Mouse (Mus musculus) lung, embryonic 14.5 days (tissue): ENCODE results near the gene Wnk2. TPM values are rescaled to one million over a fixed set of nuclear protein-coding genes. Genes with fewer than 3 reads are reported as not detected.

Experiments used
- ATAC-seq: fragments of 200-750 bp; cut with Nextera tagmentation; 2 replicates; pipeline ENCODE4 v1.8.0; 2017; ENCODE audit warnings: mild to moderate bottlenecking, moderate TSS enrichment, moderate library complexity; ENCODE audit not compliant: insufficient read depth
- DNase-seq: peaks from one replicate; pipeline ENCODE4 v3.0.0-alpha.2; 2015
- H3K27ac ChIP-seq: fragments of 300-500 bp; sonication (generic); 2 replicates; pipeline ENCODE4 v1.5.1; 2014; ENCODE audit warnings: low read depth, mild to moderate bottlenecking, moderate library complexity
- H3K27me3 ChIP-seq: fragments of 300-500 bp; sonication (generic); 2 replicates; pipeline ENCODE4 v1.6.1; 2014; ENCODE audit warnings: low read length, control low read depth; ENCODE audit not compliant: insufficient read depth
- H3K36me3 ChIP-seq: fragments of 300-500 bp; sonication (generic); 2 replicates; pipeline ENCODE4 v1.6.1; 2014; ENCODE audit warnings: control low read depth; ENCODE audit not compliant: insufficient read depth
- H3K4me1 ChIP-seq: fragments of 300-500 bp; sonication (generic); 2 replicates; pipeline ENCODE4 v1.6.1; 2014; ENCODE audit warnings: antibody characterized with exemption, control low read depth; ENCODE audit not compliant: insufficient read depth
- H3K4me2 ChIP-seq: fragments of 300-500 bp; sonication (generic); 2 replicates; pipeline ENCODE4 v1.6.1; 2014; ENCODE audit warnings: mild to moderate bottlenecking
- H3K4me3 ChIP-seq: fragments of 300-500 bp; sonication (generic); 2 replicates; pipeline ENCODE4 v1.5.1; 2014; ENCODE audit warnings: low read depth, low read length
- H3K9ac ChIP-seq: fragments of 300-500 bp; sonication (generic); 2 replicates; pipeline ENCODE4 v1.6.1; 2014
- H3K9me3 ChIP-seq: fragments of 300-500 bp; sonication (generic); 2 replicates; pipeline ENCODE4 v1.6.1; 2016; ENCODE audit warnings: low read depth, low read length, control low read depth
- CTCF ChIP-seq: IDR thresholded peaks from 2 replicates; pipeline ENCODE4 v1.5.1; 2016; ENCODE audit warnings: antibody characterized with exemption, low read depth
- WGBS: fragments of 180-500 bp; shearing (Covaris S2); extraction: QIAGEN DNeasy Blood & Tissue Kit; methylation state at CpG from one replicate; pipeline ENCODE4 v1.1.7; 2014; 5-methylcytosine and 5-hydroxymethylcytosine counted together
- polyA plus RNA-seq: library from polyadenylated mRNA; unstranded; fragments of >200 nt; fragmentation: Nextera tagmentation; extraction: Ambion mirVana; gene quantifications from 2 replicates; pipeline ENCODE4 v1.2.1, GENCODE M21; 2014

The Wnk2 gene
- polyA plus RNA-seq, 1 experiment from 2014 or later = 1.8 TPM

- WGBS = under 1% methylated on average over 78 of the region's 87 CpGs
Observed at GRCm38 (mm10) chr13:49187288-49188218, 39.7 kb upstream of the Wnk2 start, which contains the start of gene Ninj1. Gene Ninj1 (plus strand): TSS chr13:49187485.

DNA sequence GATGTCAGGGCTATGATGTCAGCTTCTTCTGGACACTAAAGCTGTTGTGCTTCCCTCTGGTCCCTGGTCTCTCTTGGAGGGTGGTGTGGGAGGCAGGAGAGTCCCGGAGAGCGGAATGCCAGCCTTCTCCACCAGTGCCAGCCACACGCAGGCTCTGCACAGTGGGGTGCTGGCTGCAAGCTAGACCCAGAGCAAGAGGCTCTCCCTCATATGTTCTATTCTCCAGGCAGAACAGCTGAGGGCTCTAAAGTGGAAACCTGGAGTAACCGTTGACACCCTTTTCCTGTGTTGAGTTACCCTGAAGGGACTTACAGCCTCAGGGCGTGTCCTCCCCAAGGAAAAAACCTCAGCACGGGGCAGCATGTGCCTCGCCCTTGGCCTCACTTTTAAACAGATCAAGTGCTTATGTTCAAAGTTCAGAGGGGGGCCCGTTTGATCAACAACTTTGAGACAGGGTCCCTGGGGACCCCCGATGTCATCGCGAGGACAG, 39.0 kb upstream of the Wnk2 start:
- 19% methylated on average over 11 of the region's 11 CpGs for WGBS
- H3K36me3 ChIP-seq = no peaks in the 10 kb centered on the region
- peak overlapping the region; percentile 26; the same call in 1 of the 2 replicates for H3K27ac ChIP-seq
- ATAC-seq (0 out of 2 replicates have a peak, but pooled peaks have one; percentile 13), DNase-seq (no peak)
- peak overlapping the region; percentile 56 for H3K9ac ChIP-seq
- H3K9me3 ChIP-seq = no peaks in the 10 kb centered on the region
- peaks cover 13% of the 10 kb centered on the region; the same call in 1 of the 2 replicates for H3K4me1 ChIP-seq
- TF ChIP-seq CTCF = no peak
- H3K27me3 ChIP-seq = no peaks in the 10 kb centered on the region
- peak overlapping the region; percentile 78; the same call in 1 of the 2 replicates for H3K4me3 ChIP-seq
- peak overlapping the region; percentile 100 for H3K4me2 ChIP-seq

More at GRCm38 (mm10) chr13:49187288-49188218, 39.7 kb upstream of the Wnk2 start, which contains the start of gene Ninj1:
- peak; percentile 92 for ATAC-seq
- DNase-seq = peak; percentile 91
- Histone ChIP-seq H3K27me3 (no peaks in the 10 kb centered on the region), H3K36me3 (no peaks in the 10 kb centered on the region), H3K4me3 (peak within 1 kb of the TSS; percentile 78), H3K27ac (peak within 1 kb of the TSS; percentile 30; the same call in 1 of the 2 replicates), H3K4me2 (peak within 1 kb of the TSS; percentile 100), H3K9ac (peak within 1 kb of the TSS; percentile 69), H3K9me3 (no peaks in the 10 kb centered on the region), H3K4me1 (peaks cover 13% of the 10 kb centered on the region; the same call in 1 of the 2 replicates)
- no peak for TF ChIP-seq CTCF

DNA sequence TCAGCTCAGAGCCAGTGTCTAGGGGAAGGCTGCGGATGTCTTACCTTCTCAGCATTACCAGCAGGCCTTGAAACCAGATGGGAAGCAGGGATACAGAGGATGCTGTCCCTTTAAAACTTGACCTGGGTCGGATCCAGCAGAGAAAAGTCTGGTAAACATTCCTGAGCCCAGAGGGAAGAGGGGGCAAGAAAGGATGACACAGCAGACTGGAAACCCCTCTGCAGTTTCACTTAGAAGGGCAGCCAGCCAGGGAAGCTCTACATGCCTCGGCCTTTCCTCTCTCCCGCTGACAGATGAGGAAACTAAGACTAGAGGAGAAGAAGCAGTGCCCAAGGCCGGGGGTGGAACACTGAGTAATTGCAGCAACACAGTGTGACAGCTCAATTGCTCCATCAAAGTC, 35.8 kb upstream of the Wnk2 start:
- no peak overlapping the region for H3K27ac ChIP-seq
- no peaks in the 10 kb centered on the region for H3K36me3 ChIP-seq
- H3K4me1 ChIP-seq = peaks cover 18% of the 10 kb centered on the region; the same call in 1 of the 2 replicates
- WGBS = 42% methylated on average over 5 of the region's 5 CpGs
- TF ChIP-seq CTCF = no peak
- H3K9ac ChIP-seq = no peak overlapping the region
- ATAC-seq = no peak
- peak; percentile 60 for DNase-seq
- H3K4me3 ChIP-seq = no peak overlapping the region
- no peaks in the 10 kb centered on the region for H3K9me3 ChIP-seq
- H3K4me2 ChIP-seq = no peak overlapping the region
- no peaks in the 10 kb centered on the region for H3K27me3 ChIP-seq

- no peak for TF ChIP-seq CTCF
- Histone ChIP-seq H3K4me3 (no peak overlapping the region), H3K9ac (no peak overlapping the region), H3K4me2 (no peak overlapping the region), H3K27me3 (no peaks in the 10 kb centered on the region), H3K4me1 (peaks cover 14% of the 10 kb centered on the region; the same call in 1 of the 2 replicates), H3K27ac (no peak overlapping the region), H3K9me3 (no peaks in the 10 kb centered on the region), H3K36me3 (no peaks in the 10 kb centered on the region)
- no peak for DNase-seq
- WGBS = 50% methylated on average over 5 of the region's 5 CpGs
- no peak for ATAC-seq
Observed at GRCm38 (mm10) chr13:49183161-49183560, 35.3 kb upstream of the Wnk2 start.

GRCm38 (mm10) chr13:49181411-49181984, 33.7 kb upstream of the Wnk2 start:
- no peak overlapping the region for H3K9ac ChIP-seq
- no peak for TF ChIP-seq CTCF
- H3K4me2 ChIP-seq = no peak overlapping the region
- H3K36me3 ChIP-seq = no peaks in the 10 kb centered on the region
- H3K9me3 ChIP-seq = no peaks in the 10 kb centered on the region
- peaks cover 4% of the 10 kb centered on the region; the same call in 1 of the 2 replicates for H3K4me1 ChIP-seq
- no peaks in the 10 kb centered on the region for H3K27me3 ChIP-seq
- H3K4me3 ChIP-seq = no peak overlapping the region
- no peak overlapping the region for H3K27ac ChIP-seq
- DNase-seq (no peak), ATAC-seq (no peak)
- 76% methylated on average over 3 of the region's 3 CpGs for WGBS

DNA sequence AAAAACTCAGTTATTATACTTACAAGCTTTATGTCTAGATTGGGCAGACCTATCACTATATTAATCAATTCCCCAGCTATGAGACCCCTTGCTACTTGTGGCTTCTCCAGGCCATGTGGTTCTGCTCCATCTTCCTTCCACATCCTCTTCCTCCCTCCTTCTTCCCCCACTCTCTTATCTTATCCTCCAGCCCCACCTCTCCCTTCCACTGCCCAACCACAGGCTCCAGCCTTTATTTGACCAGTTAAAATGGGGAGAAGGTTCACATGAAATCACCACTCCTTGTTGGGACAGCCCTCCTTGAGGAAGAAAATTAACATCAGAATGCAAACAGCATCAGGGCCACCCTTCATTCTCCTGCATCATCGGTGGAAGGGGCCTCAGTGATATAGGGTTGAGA, 32.9 kb upstream of the Wnk2 start:
- ATAC-seq = no peak
- no peaks in the 10 kb centered on the region for H3K27me3 ChIP-seq
- no peak overlapping the region for H3K4me3 ChIP-seq
- H3K4me1 ChIP-seq = peaks cover 4% of the 10 kb centered on the region; the same call in 1 of the 2 replicates
- no peak overlapping the region for H3K4me2 ChIP-seq
- H3K27ac ChIP-seq = no peak overlapping the region
- no peaks in the 10 kb centered on the region for H3K9me3 ChIP-seq
- no peaks in the 10 kb centered on the region for H3K36me3 ChIP-seq
- TF ChIP-seq CTCF = no peak
- 47% methylated on average over 1 of the region's 1 CpGs for whole genome bisulfite sequencing
- H3K9ac ChIP-seq = no peak overlapping the region
- no peak for DNase-seq
